Mouse (Mus musculus) neural tube, embryonic 12.5 days (tissue): ENCODE data around the gene Agpat2. TPM values are rescaled to one million over a fixed set of nuclear protein-coding genes. Genes with fewer than 3 reads are reported as not detected.

Experiments
- ATAC-seq: fragments of 200-750 bp; cut with Nextera tagmentation; 2 replicates; pipeline ENCODE4 v1.8.0; 2017; ENCODE audit warnings: low read depth, mild to moderate bottlenecking, moderate TSS enrichment, moderate library complexity; ENCODE audit not compliant: low FRiP score
- H3K27ac ChIP-seq: fragments of 300-500 bp; sonication (generic); 2 replicates; pipeline ENCODE4 v1.5.1; 2016
- H3K27me3 ChIP-seq: fragments of 300-500 bp; sonication (generic); replicated peaks from 2 replicates; pipeline ENCODE4 v1.6.1; 2016; ENCODE audit warnings: mild to moderate bottlenecking
- H3K36me3 ChIP-seq: fragments of 300-500 bp; sonication (generic); 2 replicates; pipeline ENCODE4 v1.6.1; 2016; ENCODE audit warnings: mild to moderate bottlenecking
- H3K4me1 ChIP-seq: fragments of 300-500 bp; sonication (generic); 2 replicates; pipeline ENCODE4 v1.6.1; 2016
- H3K4me2 ChIP-seq: fragments of 300-500 bp; sonication (generic); replicated peaks from 2 replicates; pipeline ENCODE4 v1.6.1; 2016; ENCODE audit warnings: mild to moderate bottlenecking
- H3K4me3 ChIP-seq: fragments of 300-500 bp; sonication (generic); 2 replicates; pipeline ENCODE4 v1.5.1; 2016
- H3K9ac ChIP-seq: fragments of 300-500 bp; sonication (generic); 2 replicates; pipeline ENCODE4 v1.6.1; 2016; ENCODE audit warnings: mild to moderate bottlenecking
- H3K9me3 ChIP-seq: fragments of 300-500 bp; sonication (generic); 2 replicates; pipeline ENCODE4 v1.6.1; 2016; ENCODE audit warnings: mild to moderate bottlenecking
- WGBS: fragments of 180-500 bp; shearing (Covaris S2); methylation state at CpG from one replicate; pipeline ENCODE4 v1.1.7; 2016; 5-methylcytosine and 5-hydroxymethylcytosine counted together
- polyA plus RNA-seq: library from polyadenylated mRNA; unstranded; fragments of >200 nt; fragmentation: Nextera tagmentation; extraction: Ambion mirVana; gene quantifications from 2 replicates; pipeline ENCODE4 v1.2.1, GENCODE M21; 2016

Agpat2 gene
- polyA plus RNA-seq, 1 experiment from 2014 or later = 7.1 TPM

- peaks cover 11% of the 10 kb centered on the region for H3K4me1 ChIP-seq
- WGBS = 92% methylated on average over 5 of the region's 5 CpGs
- H3K9ac ChIP-seq = no peak overlapping the region
- H3K9me3 ChIP-seq = no peaks in the 10 kb centered on the region
- H3K27ac ChIP-seq = no peak overlapping the region
- H3K27me3 ChIP-seq = no peaks in the 10 kb centered on the region; the same call in 1 of the 2 replicates
- no peak overlapping the region for H3K4me2 ChIP-seq
- H3K4me3 ChIP-seq = no peak overlapping the region
- H3K36me3 ChIP-seq = no peaks in the 10 kb centered on the region
- ATAC-seq = no peak
These were observed 23.5 kb downstream of the Agpat2 start for GRCm38 (mm10) chr2:26580751-26581150.

DNA sequence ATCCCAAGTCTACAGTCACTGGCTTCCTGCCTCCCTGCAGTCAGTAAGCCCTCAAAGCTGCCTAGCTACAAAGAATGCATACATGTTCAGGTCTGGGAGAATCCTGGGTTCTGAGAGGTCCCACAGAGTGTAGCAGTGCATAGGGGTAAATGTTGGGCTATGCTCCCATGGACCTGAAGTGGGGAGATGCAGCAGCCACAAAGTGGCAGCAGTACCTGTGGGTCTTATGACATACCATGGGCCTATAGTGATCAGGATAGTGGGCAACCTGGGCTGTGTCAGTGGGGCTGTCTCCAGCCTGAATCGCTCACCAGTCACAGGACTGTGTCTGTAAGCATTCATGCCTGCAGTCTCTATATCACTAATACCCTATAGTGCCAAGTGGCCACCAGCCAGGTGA is 24.5 kb downstream of the Agpat2 start, which contains the start of gene Egfl7:
Gene Egfl7, plus strand, starts transcription at position 301 of the 400 bp plus-strand sequence.
- Histone ChIP-seq H3K27ac (no peak within 1 kb of the TSS), H3K4me1 (peaks cover 11% of the 10 kb centered on the region), H3K9ac (no peak within 1 kb of the TSS), H3K27me3 (no peaks in the 10 kb centered on the region; the same call in 1 of the 2 replicates), H3K9me3 (no peaks in the 10 kb centered on the region), H3K36me3 (no peaks in the 10 kb centered on the region), H3K4me2 (no peak within 1 kb of the TSS), H3K4me3 (no peak within 1 kb of the TSS)
- no peak for ATAC-seq
- WGBS = 97% methylated on average over 1 of the region's 1 CpGs

DNA sequence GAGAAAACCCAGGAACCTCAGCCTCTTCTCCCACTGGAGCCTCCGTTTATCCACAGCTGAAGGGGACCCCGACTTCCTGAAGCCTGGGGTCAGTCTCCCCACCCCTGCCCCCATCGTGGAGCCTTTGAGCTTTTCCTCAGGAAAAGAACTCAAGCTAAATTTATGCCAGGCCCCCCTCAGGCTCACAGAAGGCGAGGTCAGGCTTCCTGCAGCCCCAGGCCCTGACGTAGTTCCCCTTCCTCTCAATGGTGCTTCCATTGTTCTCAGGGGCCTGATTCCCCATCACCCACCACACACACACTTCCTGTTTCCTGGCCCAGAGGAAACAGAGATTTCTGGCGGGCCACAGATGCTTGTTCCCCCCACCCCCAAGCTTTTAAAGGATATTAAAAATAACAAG is 25.8 kb downstream of the Agpat2 start:
- Histone ChIP-seq H3K4me3 (no peak overlapping the region), H3K9ac (peak overlapping the region; percentile 36; the same call in 1 of the 2 replicates), H3K27me3 (no peaks in the 10 kb centered on the region), H3K4me2 (no peak overlapping the region), H3K36me3 (no peaks in the 10 kb centered on the region), H3K27ac (0 out of 2 replicates have a peak overlapping the region, but pooled peaks have one; percentile 13), H3K4me1 (peaks cover 23% of the 10 kb centered on the region), H3K9me3 (no peaks in the 10 kb centered on the region)
- WGBS = 46% methylated on average over 6 of the region's 6 CpGs
- ATAC-seq = no peak

DNA sequence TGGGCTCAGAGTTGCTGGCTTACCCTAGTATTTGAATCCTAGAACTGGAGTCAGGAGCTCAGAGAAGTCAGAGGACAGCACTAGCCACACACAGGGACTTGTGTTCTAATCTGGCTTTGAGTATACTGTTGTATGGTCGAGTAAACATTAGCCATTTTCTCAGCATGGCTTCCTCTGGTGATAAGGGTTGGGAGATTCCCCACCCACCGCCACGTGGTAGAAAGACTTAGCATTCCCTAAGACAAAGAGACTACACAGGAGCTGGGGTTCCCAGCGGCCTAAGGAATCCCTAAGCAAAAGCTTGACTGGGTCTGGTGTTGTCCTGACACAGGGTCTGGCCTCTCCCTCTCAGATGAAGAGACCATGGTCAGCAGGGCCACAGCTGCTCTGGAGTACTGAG is 27.8 kb downstream of the Agpat2 start:
- Histone ChIP-seq H3K27ac (no peak overlapping the region), H3K9ac (no peak overlapping the region), H3K4me2 (no peak overlapping the region), H3K4me1 (peaks cover 25% of the 10 kb centered on the region), H3K27me3 (no peaks in the 10 kb centered on the region), H3K4me3 (no peak overlapping the region), H3K9me3 (no peaks in the 10 kb centered on the region), H3K36me3 (no peaks in the 10 kb centered on the region)
- WGBS = 53% methylated on average over 4 of the region's 4 CpGs
- ATAC-seq = no peak

DNA sequence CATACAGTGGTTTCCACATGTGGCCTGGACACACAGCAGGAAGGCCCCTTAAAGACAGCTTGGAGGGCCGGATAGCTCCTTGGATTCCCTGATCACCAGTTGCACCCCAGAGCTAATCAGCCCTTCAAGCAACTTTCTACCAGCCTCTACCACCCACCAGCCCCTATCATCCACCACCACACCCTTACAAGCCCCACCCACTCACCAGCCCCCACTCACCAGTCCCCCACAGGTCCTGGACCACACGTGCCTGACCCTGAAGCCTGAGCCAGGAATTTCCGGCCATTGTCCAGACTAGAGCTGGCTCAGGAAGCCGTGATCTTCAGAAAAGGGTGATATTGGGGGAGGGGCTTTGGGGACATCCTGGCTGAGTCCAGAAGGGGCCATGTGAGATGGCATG is 28.4 kb downstream of the Agpat2 start:
- H3K9ac ChIP-seq = no peak overlapping the region
- H3K36me3 ChIP-seq = no peaks in the 10 kb centered on the region
- H3K27me3 ChIP-seq = no peaks in the 10 kb centered on the region
- no peaks in the 10 kb centered on the region for H3K9me3 ChIP-seq
- no peak for ATAC-seq
- no peak overlapping the region for H3K4me2 ChIP-seq
- no peak overlapping the region for H3K4me3 ChIP-seq
- peaks cover 25% of the 10 kb centered on the region for H3K4me1 ChIP-seq
- H3K27ac ChIP-seq = no peak overlapping the region
- 56% methylated on average over 4 of the region's 4 CpGs for WGBS

DNA sequence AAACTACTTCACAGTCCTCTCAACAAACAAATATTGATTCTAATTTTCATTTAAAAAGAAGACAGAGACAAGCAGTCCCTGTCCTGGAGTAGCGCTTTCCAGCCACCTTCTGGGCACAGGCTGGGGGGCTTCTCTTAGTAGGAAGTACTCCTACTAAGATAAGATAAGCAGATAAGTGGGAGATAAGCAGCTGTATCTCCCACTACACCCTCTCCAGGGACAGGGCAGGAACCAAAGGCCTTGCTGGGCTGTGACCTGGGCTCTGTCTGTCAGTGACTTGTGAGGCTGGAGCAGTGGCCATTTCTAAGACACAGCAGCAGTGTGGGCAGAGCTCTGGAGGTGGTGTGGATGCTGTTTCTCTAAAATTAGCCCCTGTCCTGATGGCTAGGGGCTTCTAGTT is 28.8 kb downstream of the Agpat2 start:
- Histone ChIP-seq H3K4me3 (no peak overlapping the region), H3K9me3 (no peaks in the 10 kb centered on the region), H3K36me3 (no peaks in the 10 kb centered on the region), H3K4me2 (no peak overlapping the region), H3K9ac (no peak overlapping the region), H3K4me1 (peaks cover 25% of the 10 kb centered on the region), H3K27me3 (no peaks in the 10 kb centered on the region), H3K27ac (no peak overlapping the region)
- ATAC-seq = no peak
- WGBS = 91% methylated on average over 1 of the region's 1 CpGs

- peaks cover 25% of the 10 kb centered on the region for H3K4me1 ChIP-seq
- WGBS = 26% methylated on average over 5 of the region's 5 CpGs
- ATAC-seq = no peak
These were observed 29.4 kb downstream of the Agpat2 start for GRCm38 (mm10) chr2:26574862-26575261.

DNA sequence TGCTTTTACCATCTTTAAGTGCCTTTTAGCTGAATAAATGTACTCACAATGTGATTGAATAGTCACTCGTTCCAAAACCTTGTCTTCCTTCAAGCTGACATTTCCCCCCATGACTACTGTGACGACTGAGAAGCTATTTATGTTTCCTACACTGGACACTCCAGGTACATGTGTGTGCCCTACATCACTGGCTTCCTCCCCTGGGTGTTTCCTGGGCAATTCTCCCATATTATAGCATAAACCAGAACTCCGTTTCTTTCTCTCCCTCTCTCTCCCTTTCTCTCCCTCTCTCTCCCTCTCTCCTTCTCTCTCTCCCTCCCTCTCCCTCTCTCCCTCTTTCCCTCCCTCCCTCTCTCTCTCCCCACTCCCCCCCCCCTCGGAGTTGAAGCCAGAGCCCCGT is 30.4 kb downstream of the Agpat2 start:
- peaks cover 25% of the 10 kb centered on the region for H3K4me1 ChIP-seq
- H3K9me3 ChIP-seq = no peaks in the 10 kb centered on the region
- H3K4me3 ChIP-seq = no peak overlapping the region
- 35% methylated on average over 5 of the region's 5 CpGs for WGBS
- H3K9ac ChIP-seq = no peak overlapping the region
- no peaks in the 10 kb centered on the region for H3K36me3 ChIP-seq
- H3K27me3 ChIP-seq = no peaks in the 10 kb centered on the region
- H3K4me2 ChIP-seq = no peak overlapping the region
- H3K27ac ChIP-seq = no peak overlapping the region
- ATAC-seq = no peak

More at GRCm38 (mm10) chr2:26574862-26575261, 29.4 kb downstream of the Agpat2 start:
- Histone ChIP-seq H3K9me3 (no peaks in the 10 kb centered on the region), H3K36me3 (no peaks in the 10 kb centered on the region), H3K4me3 (no peak overlapping the region), H3K27me3 (no peaks in the 10 kb centered on the region), H3K9ac (no peak overlapping the region), H3K4me2 (no peak overlapping the region), H3K27ac (no peak overlapping the region)

DNA sequence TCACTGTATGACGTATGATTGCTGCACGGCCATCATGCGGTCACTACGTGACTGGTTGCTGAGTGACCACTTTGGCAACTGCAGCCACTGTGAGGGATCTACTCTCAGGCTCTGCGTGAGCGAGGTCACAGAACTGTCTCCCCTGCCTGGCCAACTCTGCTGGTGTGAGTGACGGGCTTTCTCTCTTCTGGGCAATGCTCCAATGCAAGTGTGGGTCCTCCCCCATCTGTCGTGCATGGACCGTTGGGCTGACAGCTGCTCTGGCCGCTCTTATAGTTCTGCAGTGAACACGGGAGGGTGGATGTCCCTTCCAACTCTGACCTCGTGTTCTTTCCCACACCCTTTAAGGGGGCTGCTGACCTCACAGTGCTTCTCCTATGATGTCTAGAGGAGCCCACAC is 30.8 kb downstream of the Agpat2 start:
- H3K9ac ChIP-seq = no peak overlapping the region
- no peak for ATAC-seq
- 66% methylated on average over 12 of the region's 12 CpGs for WGBS
- H3K4me2 ChIP-seq = no peak overlapping the region
- no peak overlapping the region for H3K27ac ChIP-seq
- H3K36me3 ChIP-seq = no peaks in the 10 kb centered on the region
- no peaks in the 10 kb centered on the region for H3K27me3 ChIP-seq
- no peak overlapping the region for H3K4me3 ChIP-seq
- no peaks in the 10 kb centered on the region for H3K9me3 ChIP-seq
- H3K4me1 ChIP-seq = peaks cover 22% of the 10 kb centered on the region

- Histone ChIP-seq H3K9me3 (no peaks in the 10 kb centered on the region), H3K4me1 (peaks cover 14% of the 10 kb centered on the region), H3K27ac (no peak overlapping the region), H3K4me2 (no peak overlapping the region), H3K36me3 (no peaks in the 10 kb centered on the region), H3K4me3 (no peak overlapping the region), H3K9ac (no peak overlapping the region), H3K27me3 (no peaks in the 10 kb centered on the region)
- no peak for ATAC-seq
- WGBS = 72% methylated on average over 5 of the region's 5 CpGs
These were observed 32.4 kb downstream of the Agpat2 start for GRCm38 (mm10) chr2:26571826-26572225.

- H3K27ac ChIP-seq = no peak overlapping the region
- no peak overlapping the region for H3K4me2 ChIP-seq
- H3K9me3 ChIP-seq = no peaks in the 10 kb centered on the region
- H3K36me3 ChIP-seq = no peaks in the 10 kb centered on the region
- ATAC-seq = no peak
- H3K9ac ChIP-seq = no peak overlapping the region
- H3K27me3 ChIP-seq = no peaks in the 10 kb centered on the region
- no peak overlapping the region for H3K4me3 ChIP-seq
- WGBS = 78% methylated on average over 9 of the region's 9 CpGs
- peaks cover 14% of the 10 kb centered on the region for H3K4me1 ChIP-seq
These were observed 32.8 kb downstream of the Agpat2 start for GRCm38 (mm10) chr2:26571400-26571799.

GRCm38 (mm10) chr2:26570034-26570433 is 34.2 kb downstream of the Agpat2 start:
- no peak for ATAC-seq
- no peak overlapping the region for H3K9ac ChIP-seq
- no peaks in the 10 kb centered on the region for H3K9me3 ChIP-seq
- H3K4me3 ChIP-seq = no peak overlapping the region
- H3K36me3 ChIP-seq = no peaks in the 10 kb centered on the region
- no peak overlapping the region for H3K27ac ChIP-seq
- peaks cover 14% of the 10 kb centered on the region for H3K4me1 ChIP-seq
- no peak overlapping the region for H3K4me2 ChIP-seq
- 9% methylated on average over 3 of the region's 3 CpGs for WGBS
- no peaks in the 10 kb centered on the region for H3K27me3 ChIP-seq

- whole genome bisulfite sequencing = 18% methylated on average over 4 of the region's 4 CpGs
- H3K4me1 ChIP-seq = peaks cover 7% of the 10 kb centered on the region
- H3K9ac ChIP-seq = no peak overlapping the region
- no peaks in the 10 kb centered on the region for H3K36me3 ChIP-seq
- H3K9me3 ChIP-seq = no peaks in the 10 kb centered on the region
- H3K27me3 ChIP-seq = no peaks in the 10 kb centered on the region
- peak; percentile 55; the same call in 1 of the 2 replicates for ATAC-seq
- no peak overlapping the region for H3K4me2 ChIP-seq
- no peak overlapping the region for H3K4me3 ChIP-seq
- H3K27ac ChIP-seq = no peak overlapping the region
These were observed 38.0 kb downstream of the Agpat2 start for GRCm38 (mm10) chr2:26566221-26566620.
